Mouse (Mus musculus) NIH3T3 (cell line): ENCODE results near the gene Reep1.

Experiments used
- DNase-seq: peaks from one replicate; pipeline ENCODE4 v3.0.0-alpha.2; 2012; ENCODE audit warnings: low read depth

The Reep1 gene

GRCm38 (mm10) chr6:71707511-71708501 lies at the start of gene Reep1:
Gene Reep1 (plus strand): TSS chr6:71707561.
- DNase-seq: no peak

GRCm38 (mm10) chr6:71658290-71658689 lies 49.1 kb upstream of the Reep1 start:
- peak; percentile 26 for DNase-seq

- no peak for DNase-seq
Measured at GRCm38 (mm10) chr6:71664511-71664910, 42.9 kb upstream of the Reep1 start.

GRCm38 (mm10) chr6:71673166-71673565 lies 34.2 kb upstream of the Reep1 start:
- peak; percentile 51 for DNase-seq

GRCm38 (mm10) chr6:71678891-71679290 lies 28.5 kb upstream of the Reep1 start:
- DNase-seq: peak; percentile 61

- DNase-seq: no peak
Measured at GRCm38 (mm10) chr6:71695150-71695549, 12.2 kb upstream of the Reep1 start.

- no peak for DNase-seq
Measured at GRCm38 (mm10) chr6:71695599-71695998, 11.8 kb upstream of the Reep1 start.

- no peak for DNase-seq
Measured at GRCm38 (mm10) chr6:71706871-71707270, 490 bp upstream of the Reep1 start.

- no peak for DNase-seq
Measured at GRCm38 (mm10) chr6:71708528-71708927, 1.2 kb downstream of the Reep1 start.

GRCm38 (mm10) chr6:71710323-71710722 lies 3.0 kb downstream of the Reep1 start:
- DNase-seq: no peak

- no peak for DNase-seq
Measured at GRCm38 (mm10) chr6:71711201-71711600, 3.8 kb downstream of the Reep1 start.

GRCm38 (mm10) chr6:71713532-71713931 lies 6.2 kb downstream of the Reep1 start:
- DNase-seq: no peak

GRCm38 (mm10) chr6:71715006-71715405 lies 7.6 kb downstream of the Reep1 start:
- DNase-seq: no peak

GRCm38 (mm10) chr6:71716434-71716833 lies 9.1 kb downstream of the Reep1 start:
- no peak for DNase-seq

GRCm38 (mm10) chr6:71718322-71718721 lies 11.0 kb downstream of the Reep1 start:
- no peak for DNase-seq

- DNase-seq: no peak
Measured at GRCm38 (mm10) chr6:71719302-71719701, 11.9 kb downstream of the Reep1 start.

- no peak for DNase-seq
Measured at GRCm38 (mm10) chr6:71722988-71723387, 15.6 kb downstream of the Reep1 start.

GRCm38 (mm10) chr6:71723555-71723954 lies 16.2 kb downstream of the Reep1 start:
- DNase-seq: peak; percentile 13

- no peak for DNase-seq
Measured at GRCm38 (mm10) chr6:71726710-71727109, 19.3 kb downstream of the Reep1 start.

GRCm38 (mm10) chr6:71728306-71728705 lies 20.9 kb downstream of the Reep1 start:
- peak; percentile 26 for DNase-seq

GRCm38 (mm10) chr6:71734910-71735599 lies 27.7 kb downstream of the Reep1 start:
- no peak for DNase-seq

- DNase-seq: peak; percentile 40
Measured at GRCm38 (mm10) chr6:71735600-71736010, 28.2 kb downstream of the Reep1 start.

- DNase-seq: no peak
Measured at GRCm38 (mm10) chr6:71736101-71736500, 28.7 kb downstream of the Reep1 start.
